Mouse (Mus musculus) right cerebral cortex, adult 2 months (tissue): ENCODE data around the gene Osbp2.

Source experiments
- DNase-seq, 2 experiments: peaks; one replicate each; pipeline ENCODE4 v3.0.0; 2021 to 2022; ENCODE audit warnings: low spot score in 2 of 2

Gene Osbp2

GRCm38 (mm10) chr11:3761339-3761738 is 102.4 kb downstream of the Osbp2 start:
- DNase-seq, result no peak

- no peak for DNase-seq
These were observed 104.3 kb downstream of the Osbp2 start for GRCm38 (mm10) chr11:3759433-3759832.

- DNase-seq, result no peak
These were observed 108.4 kb downstream of the Osbp2 start for GRCm38 (mm10) chr11:3755341-3755740.

GRCm38 (mm10) chr11:3754685-3755084 is 109.0 kb downstream of the Osbp2 start:
- no peak for DNase-seq

DNA sequence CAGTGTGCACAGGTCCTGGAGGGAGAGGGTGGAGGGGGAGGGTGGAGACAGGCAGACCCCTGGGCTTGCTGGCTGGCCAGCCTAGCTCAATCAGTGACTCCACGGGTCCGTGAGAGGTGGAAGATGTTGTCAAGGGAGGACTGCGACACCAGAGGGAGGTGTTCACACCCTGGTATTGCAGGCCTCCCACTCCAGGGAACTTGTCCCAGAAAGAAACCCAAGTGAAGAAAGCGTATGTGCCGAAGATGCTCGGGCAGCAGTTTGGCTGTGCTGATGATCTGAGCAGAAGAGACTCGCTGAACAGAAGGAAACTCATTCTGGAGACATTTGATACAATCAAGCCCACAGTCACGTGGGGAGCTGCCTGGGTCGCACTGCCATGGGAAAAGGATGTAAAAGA is 109.8 kb downstream of the Osbp2 start:
- no peak for DNase-seq

DNA sequence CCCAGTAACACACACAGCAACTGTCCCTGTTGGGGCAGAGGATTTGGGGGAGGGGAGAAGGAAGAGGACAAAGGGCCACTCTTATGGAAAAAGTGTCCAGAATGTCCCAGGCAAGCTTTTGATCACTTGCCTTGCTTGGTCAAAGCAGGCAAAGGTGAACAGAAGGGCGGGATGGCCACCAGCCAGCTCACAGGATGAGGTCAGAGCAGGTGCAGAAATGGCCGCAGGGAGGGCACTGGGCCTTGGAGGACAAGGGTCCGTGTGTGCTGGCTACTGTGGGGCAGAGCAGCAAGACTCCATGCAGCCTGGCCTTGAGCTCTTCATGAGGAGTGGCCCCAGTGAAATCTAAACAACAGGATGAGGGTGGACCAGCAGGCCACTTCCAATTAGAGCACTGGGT is 110.9 kb downstream of the Osbp2 start:
- no peak for DNase-seq

- DNase-seq, result no peak
These were observed 113.9 kb downstream of the Osbp2 start for GRCm38 (mm10) chr11:3749831-3750230.

DNA sequence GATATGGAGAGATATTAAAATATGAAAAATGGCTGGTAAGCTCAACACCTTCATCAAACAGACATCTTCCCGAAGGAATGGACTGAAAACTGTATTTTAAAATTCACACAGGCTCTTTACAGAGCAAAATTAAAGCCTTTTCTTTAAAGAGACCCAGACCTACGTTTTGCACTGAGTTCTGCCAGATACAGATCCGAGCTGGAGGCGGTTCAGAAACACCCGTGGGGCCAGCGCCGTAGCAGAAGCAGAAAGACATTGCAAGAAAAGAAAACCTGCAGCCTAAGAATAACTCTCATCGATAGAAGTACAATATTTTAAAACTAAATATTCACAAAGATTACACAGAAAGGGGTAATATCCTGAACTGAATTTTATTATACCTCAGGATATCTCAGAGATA is 121.3 kb downstream of the Osbp2 start:
- peak in 1 of 2 experiments; percentile 48 for DNase-seq

GRCm38 (mm10) chr11:3741183-3741582 is 122.5 kb downstream of the Osbp2 start:
- DNase-seq, result peak; percentile 58 to 62

- no peak for DNase-seq
These were observed 124.9 kb downstream of the Osbp2 start for GRCm38 (mm10) chr11:3738778-3739177.

DNA sequence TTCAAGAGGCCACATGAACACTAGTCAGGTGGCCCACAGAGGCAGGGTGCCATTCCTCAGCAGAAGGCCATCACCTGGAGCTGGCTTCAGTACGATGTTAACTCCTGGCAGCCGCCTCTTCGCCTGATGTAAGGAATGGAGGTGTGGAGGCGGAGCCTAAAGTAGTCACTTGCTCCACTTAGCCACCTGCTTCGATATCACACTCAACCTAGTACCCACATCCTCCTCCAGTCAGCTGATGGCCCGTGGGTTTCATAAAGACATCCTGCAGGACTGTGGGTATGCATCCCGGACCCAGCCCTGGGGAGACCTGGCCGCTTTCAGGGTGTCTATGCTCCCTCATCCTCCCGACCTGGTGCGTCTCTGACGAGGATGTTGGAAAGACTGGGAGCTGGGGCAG is 128.0 kb downstream of the Osbp2 start:
- peak; percentile 51 to 61 for DNase-seq

- no peak for DNase-seq
These were observed 129.6 kb downstream of the Osbp2 start for GRCm38 (mm10) chr11:3733933-3734636.

DNA sequence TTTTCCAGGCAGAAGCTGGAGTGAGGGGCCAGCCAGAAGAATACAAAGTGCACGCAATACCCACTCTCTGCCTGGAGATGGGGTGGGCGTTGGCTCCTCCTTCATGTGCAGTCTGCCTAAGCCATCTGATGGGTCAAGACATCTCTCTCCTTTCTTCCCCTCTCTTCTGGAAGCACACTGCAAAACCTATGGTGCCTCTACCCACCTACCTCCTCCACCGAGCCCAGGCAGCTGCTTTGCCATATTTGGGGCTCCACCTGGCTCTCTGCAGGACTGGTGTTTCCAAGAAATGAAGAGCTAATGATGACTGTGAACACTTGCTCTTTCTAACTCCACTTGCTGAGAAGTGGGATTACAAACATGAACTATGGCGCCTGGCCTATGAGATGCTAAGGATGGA is 132.2 kb downstream of the Osbp2 start:
- DNase-seq, result no peak

- DNase-seq, result no peak
These were observed 136.1 kb downstream of the Osbp2 start for GRCm38 (mm10) chr11:3727438-3728105.

- no peak for DNase-seq
These were observed 138.2 kb downstream of the Osbp2 start for GRCm38 (mm10) chr11:3725331-3726054.

DNA sequence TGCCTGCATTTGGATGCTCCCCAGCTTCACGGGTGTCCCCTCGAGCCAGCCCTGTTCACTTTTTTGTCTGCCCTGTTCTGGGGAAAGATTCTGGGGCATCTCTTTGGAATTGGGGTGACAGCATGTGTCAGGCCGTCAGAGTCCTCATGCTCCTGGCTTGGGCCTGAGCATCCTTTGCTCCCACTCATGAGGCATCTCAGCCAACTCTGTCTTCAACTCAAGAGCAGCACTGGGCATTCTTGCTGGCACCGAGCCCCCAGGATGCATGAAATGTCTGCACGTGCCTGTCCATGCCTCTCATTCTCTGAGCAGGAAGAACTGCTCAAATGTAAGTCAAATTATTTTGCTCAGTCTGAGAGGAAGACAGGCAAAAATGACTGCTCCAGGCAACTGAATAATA is 139.0 kb downstream of the Osbp2 start:
- DNase-seq, result no peak

- DNase-seq, result peak; percentile 68
These were observed 139.8 kb downstream of the Osbp2 start for GRCm38 (mm10) chr11:3723910-3724309.

DNA sequence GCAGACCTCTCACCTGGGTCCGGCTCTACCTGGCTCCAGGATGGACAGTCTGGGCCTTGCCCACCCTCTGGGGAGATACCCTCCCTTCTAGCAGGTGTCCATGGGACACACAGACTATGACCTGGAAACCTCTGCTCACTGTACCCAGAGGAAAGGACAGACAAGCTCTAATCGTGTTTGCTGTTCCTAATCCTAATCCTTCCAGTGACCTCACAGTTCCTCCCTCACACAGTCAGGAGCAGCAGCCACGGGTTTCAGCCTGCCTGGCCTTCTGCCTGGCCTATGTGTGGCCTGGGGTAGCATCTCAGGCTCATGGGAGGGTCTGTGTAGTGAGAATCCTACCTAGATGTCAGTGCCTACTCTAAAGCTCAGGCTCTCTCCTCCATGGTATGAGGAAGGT is 140.8 kb downstream of the Osbp2 start:
- DNase-seq, result no peak

- no peak for DNase-seq
These were observed 141.7 kb downstream of the Osbp2 start for GRCm38 (mm10) chr11:3722036-3722435.

DNA sequence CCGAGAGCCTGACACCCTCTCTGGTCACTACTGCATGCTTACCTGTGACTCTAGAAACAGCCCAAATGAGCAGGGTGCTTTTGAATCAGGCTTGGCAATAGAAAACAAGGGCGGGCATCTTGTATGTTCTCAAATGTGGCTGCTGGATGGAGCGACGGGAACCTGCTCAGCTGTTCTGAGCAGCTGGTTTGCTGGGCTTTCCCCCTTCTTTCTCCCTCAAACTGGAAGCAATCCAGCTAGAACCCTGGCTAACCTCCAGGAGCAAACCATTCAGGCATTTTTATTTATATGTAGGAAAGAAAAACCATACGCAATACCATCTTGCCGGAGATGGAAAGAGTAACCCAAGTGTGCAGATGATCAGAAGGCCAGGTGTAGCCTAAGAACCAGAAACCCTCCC is 147.0 kb downstream of the Osbp2 start:
- DNase-seq, result no peak

GRCm38 (mm10) chr11:3714486-3714885 is 149.2 kb downstream of the Osbp2 start:
- peak; percentile 79 to 84 for DNase-seq

GRCm38 (mm10) chr11:3710203-3710602 is 153.5 kb downstream of the Osbp2 start:
- no peak for DNase-seq

- DNase-seq, result no peak
These were observed 156.6 kb downstream of the Osbp2 start for GRCm38 (mm10) chr11:3707057-3707456.
